Mouse (Mus musculus) 416B (cell line): ENCODE measurements around the gene Fam78b.

Experiments used
- DNase-seq: peaks from one replicate; pipeline ENCODE4 v3.0.0; 2011; ENCODE audit warnings: low read depth

The Fam78b gene

GRCm38 (mm10) chr1:167094589-167095148 is 93.5 kb downstream of the Fam78b start:
- DNase-seq, result no peak

GRCm38 (mm10) chr1:167098741-167099140 is 97.5 kb downstream of the Fam78b start:
- DNase-seq, result no peak

- DNase-seq, result peak; percentile 25
Measured at GRCm38 (mm10) chr1:167102046-167102445, 100.8 kb downstream of the Fam78b start.

- no peak for DNase-seq
Measured at GRCm38 (mm10) chr1:167102566-167102965, 101.3 kb downstream of the Fam78b start.

- DNase-seq, result no peak
Measured at GRCm38 (mm10) chr1:167104956-167105626, 103.9 kb downstream of the Fam78b start.

- DNase-seq, result no peak
Measured at GRCm38 (mm10) chr1:167105916-167106315, 104.7 kb downstream of the Fam78b start.

GRCm38 (mm10) chr1:167108973-167109509 is 107.8 kb downstream of the Fam78b start:
- no peak for DNase-seq

GRCm38 (mm10) chr1:167114363-167115050 is 113.3 kb downstream of the Fam78b start:
- no peak for DNase-seq

GRCm38 (mm10) chr1:167115121-167115520 is 113.9 kb downstream of the Fam78b start:
- DNase-seq, result no peak

GRCm38 (mm10) chr1:167116733-167117132 is 115.5 kb downstream of the Fam78b start:
- no peak for DNase-seq

- DNase-seq, result no peak
Measured at GRCm38 (mm10) chr1:167118971-167119370, 117.8 kb downstream of the Fam78b start.

- DNase-seq, result no peak
Measured at GRCm38 (mm10) chr1:167119439-167119838, 118.2 kb downstream of the Fam78b start.

- no peak for DNase-seq
Measured at GRCm38 (mm10) chr1:167122436-167122835, 121.2 kb downstream of the Fam78b start.

- DNase-seq, result no peak
Measured at GRCm38 (mm10) chr1:167123551-167123950, 122.3 kb downstream of the Fam78b start.

GRCm38 (mm10) chr1:167125870-167126269 is 124.7 kb downstream of the Fam78b start:
- no peak for DNase-seq

GRCm38 (mm10) chr1:167126292-167126691 is 125.1 kb downstream of the Fam78b start:
- no peak for DNase-seq

GRCm38 (mm10) chr1:167135748-167136147 is 134.5 kb downstream of the Fam78b start:
- no peak for DNase-seq
